Mouse (Mus musculus): ENCODE data around the gene Gan. TPM values are rescaled to one million over a fixed set of nuclear protein-coding genes. Genes with fewer than 3 reads are reported as not detected.

Gan gene
- total and polyA plus RNA-seq, 3 experiments = 1.5 to 2.9 (median 2.8) TPM

DNA sequence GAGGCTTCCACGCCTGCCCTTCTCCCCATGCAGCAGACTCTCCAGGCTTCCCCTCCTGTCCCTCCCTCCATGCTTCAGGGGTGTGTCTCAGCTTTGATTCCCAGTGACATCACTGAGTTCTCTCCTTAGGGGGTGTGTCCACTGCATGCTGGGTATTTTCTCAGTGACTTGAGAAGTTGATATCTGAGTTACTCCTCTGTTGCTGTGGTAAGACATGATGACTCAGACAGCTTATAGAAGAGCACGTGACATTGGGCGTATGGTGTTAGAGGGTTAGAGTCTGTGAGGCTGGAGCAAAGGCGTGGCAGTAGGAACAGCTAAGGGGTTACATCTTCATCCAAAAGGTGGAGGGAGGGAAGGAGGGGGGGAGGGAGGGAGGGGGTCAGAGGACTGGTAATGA, 38.7 kb downstream of the Gan start:
- dilution Hi-C loops (cut with MboI; ENCODE audit: extremely low pct_ligation_motif_present, extremely low pct_unique_long_range_greater_than_20kb, low sequenced_read_pairs) = no loop called here
- H3K9ac ChIP-seq (ENCODE audit: insufficient read depth, low read depth) = no peak overlapping the region
- in situ Hi-C loops (cut with MboI; ENCODE audit: low pct_ligation_motif_present, low pct_unique_long_range_greater_than_20kb, low sequenced_read_pairs) = loop anchor here (5.0 kb wide), 1 partner anchor 276 kb away; no protein-coding TSS in a partner anchor
- no peaks in the 10 kb centered on the region for H3K27me3 ChIP-seq (replicated peaks)
- no peaks in the 10 kb centered on the region for H3K79me2 ChIP-seq (replicated peaks; ENCODE audit: control insufficient read depth, extremely low read depth, insufficient read depth, poor library complexity, severe bottlenecking)
- no peak for TF ChIP-seq KAT2A (IDR thresholded peaks at IDR 0.05; ENCODE audit: insufficient replicate concordance, low read length)
- no peak for TF ChIP-seq CTCF (conservative IDR thresholded peaks at IDR 0.05 in 1 of 2, IDR thresholded peaks at IDR 0.05 in 1 of 2; ENCODE audit: low read depth in 2 of 2, low read length in 2 of 2)
- no peak for TF ChIP-seq USF2 (conservative IDR thresholded peaks at IDR 0.05; ENCODE audit: low read depth, low read length)
- no peak for TF ChIP-seq ZKSCAN1 (IDR thresholded peaks at IDR 0.05; ENCODE audit: borderline replicate concordance, low read depth, low read length)
- TF ChIP-seq MAFK (IDR thresholded peaks at IDR 0.05; ENCODE audit: insufficient replicate concordance, low read length) = no peak
- TF ChIP-seq TBP (conservative IDR thresholded peaks at IDR 0.05; ENCODE audit: low read depth, low read length) = no peak
- no peak overlapping the region for H3K4me3 ChIP-seq (replicated peaks in 1 of 3; ENCODE audit: low read depth in 2 of 3, low read length in 2 of 3, poor library complexity in 1 of 3)
- no peak overlapping the region for H3K27ac ChIP-seq (ENCODE audit: insufficient read depth, low read depth)
- DNase-seq (ENCODE audit: extremely low read depth) = no peak
- no peaks in the 10 kb centered on the region for H3K9me3 ChIP-seq (replicated peaks; ENCODE audit: low read length)
- peaks cover 7 to 35% of the 10 kb centered on the region in 2 experiments for H3K4me1 ChIP-seq (ENCODE audit: control insufficient read depth in 1 of 2, insufficient read depth in 2 of 2)
- peaks cover 58 to 81% of the 10 kb centered on the region in 2 experiments for H3K36me3 ChIP-seq (replicated peaks in 1 of 2; ENCODE audit: control insufficient read depth in 1 of 2, insufficient read depth in 1 of 2, low read length in 1 of 2)
- H3K4me2 ChIP-seq (ENCODE audit: insufficient read depth, low read depth, poor library complexity, severe bottlenecking) = no peak overlapping the region

GRCm38 (mm10) chr8:117197551-117197950, 39.6 kb downstream of the Gan start:
- no peak overlapping the region for H3K27ac ChIP-seq (ENCODE audit: insufficient read depth, low read depth)
- DNase-seq (ENCODE audit: extremely low read depth) = no peak

More at GRCm38 (mm10) chr8:117197551-117197950, 39.6 kb downstream of the Gan start:
- H3K79me2 ChIP-seq (replicated peaks; ENCODE audit: control insufficient read depth, extremely low read depth, insufficient read depth, poor library complexity, severe bottlenecking) = no peaks in the 10 kb centered on the region
- dilution Hi-C loops (cut with MboI; ENCODE audit: extremely low pct_ligation_motif_present, extremely low pct_unique_long_range_greater_than_20kb, low sequenced_read_pairs) (no loop called here), in situ Hi-C loops (cut with MboI; ENCODE audit: low pct_ligation_motif_present, low pct_unique_long_range_greater_than_20kb, low sequenced_read_pairs) (loop anchor here (5.0 kb wide), 1 partner anchor 275 kb away; no protein-coding TSS in a partner anchor)
- no peaks in the 10 kb centered on the region for H3K27me3 ChIP-seq (replicated peaks)
- no peaks in the 10 kb centered on the region for H3K9me3 ChIP-seq (replicated peaks; ENCODE audit: low read length)
- no peak overlapping the region for H3K4me2 ChIP-seq (ENCODE audit: insufficient read depth, low read depth, poor library complexity, severe bottlenecking)
- peaks cover 57 to 84% of the 10 kb centered on the region in 2 experiments for H3K36me3 ChIP-seq (replicated peaks in 1 of 2; ENCODE audit: control insufficient read depth in 1 of 2, insufficient read depth in 1 of 2, low read length in 1 of 2)
- no peak overlapping the region for H3K4me3 ChIP-seq (replicated peaks in 1 of 3; ENCODE audit: low read depth in 2 of 3, low read length in 2 of 3, poor library complexity in 1 of 3)
- H3K9ac ChIP-seq (ENCODE audit: insufficient read depth, low read depth) = no peak overlapping the region
- H3K4me1 ChIP-seq (ENCODE audit: control insufficient read depth in 1 of 2, insufficient read depth in 2 of 2) = peaks cover 7 to 35% of the 10 kb centered on the region in 2 experiments
- no peak for TF ChIP-seq MXI1 (IDR thresholded peaks at IDR 0.05; ENCODE audit: low read depth, low read length)
- no peak for TF ChIP-seq MAZ (IDR thresholded peaks at IDR 0.05; ENCODE audit: low read depth, low read length)
- TF ChIP-seq MAX (IDR thresholded peaks at IDR 0.05; ENCODE audit: low read length) = no peak
- no peak for TF ChIP-seq ZMIZ1 (IDR thresholded peaks at IDR 0.05; ENCODE audit: low read depth, low read length)
- no peak for TF ChIP-seq RAD21 (IDR thresholded peaks at IDR 0.05; ENCODE audit: low read depth, low read length)
- no peak for TF ChIP-seq TBP (conservative IDR thresholded peaks at IDR 0.05; ENCODE audit: low read depth, low read length)
- TF ChIP-seq POLR2A (IDR thresholded peaks at IDR 0.05; ENCODE audit: low read depth, low read length) = no peak
- no peak for TF ChIP-seq GABPA (IDR thresholded peaks at IDR 0.05; ENCODE audit: insufficient replicate concordance, low read depth, low read length)
- TF ChIP-seq SMC3 (IDR thresholded peaks at IDR 0.05; ENCODE audit: low read depth, low read length) = no peak
- TF ChIP-seq SIN3A (IDR thresholded peaks at IDR 0.05; ENCODE audit: low read length) = no peak
- no peak for TF ChIP-seq KAT2A (IDR thresholded peaks at IDR 0.05; ENCODE audit: insufficient replicate concordance, low read length)
- no peak for TF ChIP-seq ZC3H11A (IDR thresholded peaks at IDR 0.05; ENCODE audit: low read depth, low read length)
- no peak for TF ChIP-seq UBTF (IDR thresholded peaks at IDR 0.05; ENCODE audit: low read depth, low read length)
- TF ChIP-seq ZNF384 (IDR thresholded peaks at IDR 0.05; ENCODE audit: low read depth, low read length) = no peak
- no peak for TF ChIP-seq MEF2A (IDR thresholded peaks at IDR 0.05; ENCODE audit: borderline replicate concordance, low read depth, low read length)
- TF ChIP-seq ELF1 (IDR thresholded peaks at IDR 0.05; ENCODE audit: low read depth, low read length) = no peak
- no peak for TF ChIP-seq RCOR1 (conservative IDR thresholded peaks at IDR 0.05; ENCODE audit: low read depth, low read length)
- no peak for TF ChIP-seq E2F4 (IDR thresholded peaks at IDR 0.05; ENCODE audit: insufficient replicate concordance, low read depth, low read length)

Data from CH12.LX (cell line).